Mouse (Mus musculus): ENCODE data around the gene Spata5.

Gene Spata5

GRCm38 (mm10) chr3:37419458-37419991, at the start of gene Spata5:
Gene Spata5, plus strand, starts transcription at chr3:37419896.
- peak; percentile 94 for DNase-seq (ENCODE audit: low spot score)

- no peak for DNase-seq (ENCODE audit: low spot score)
These were observed 49.3 kb upstream of the Spata5 start for GRCm38 (mm10) chr3:37370407-37370806.

- DNase-seq (ENCODE audit: low spot score) = no peak
These were observed 46.0 kb upstream of the Spata5 start for GRCm38 (mm10) chr3:37373712-37374111.

- DNase-seq (ENCODE audit: low spot score) = no peak
These were observed 41.8 kb upstream of the Spata5 start for GRCm38 (mm10) chr3:37377926-37378325.

GRCm38 (mm10) chr3:37378412-37378811, 41.3 kb upstream of the Spata5 start:
- DNase-seq (ENCODE audit: low spot score) = no peak

GRCm38 (mm10) chr3:37379201-37379600, 40.5 kb upstream of the Spata5 start:
- DNase-seq (ENCODE audit: low spot score) = no peak

GRCm38 (mm10) chr3:37379930-37380881, 39.5 kb upstream of the Spata5 start:
- DNase-seq (ENCODE audit: low spot score) = no peak

- DNase-seq (ENCODE audit: low spot score) = no peak
These were observed 38.2 kb upstream of the Spata5 start for GRCm38 (mm10) chr3:37381457-37381856.

GRCm38 (mm10) chr3:37383096-37383765, 36.5 kb upstream of the Spata5 start:
- DNase-seq (ENCODE audit: low spot score) = no peak

GRCm38 (mm10) chr3:37387310-37387709, 32.4 kb upstream of the Spata5 start:
- DNase-seq (ENCODE audit: low spot score) = no peak

GRCm38 (mm10) chr3:37396930-37397608, 22.6 kb upstream of the Spata5 start:
- no peak for DNase-seq (ENCODE audit: low spot score)

GRCm38 (mm10) chr3:37397646-37398045, 22.1 kb upstream of the Spata5 start:
- no peak for DNase-seq (ENCODE audit: low spot score)

- peak; percentile 29 for DNase-seq (ENCODE audit: low spot score)
These were observed 20.9 kb upstream of the Spata5 start for GRCm38 (mm10) chr3:37398661-37399395.

GRCm38 (mm10) chr3:37401729-37402610, 17.7 kb upstream of the Spata5 start:
- peak; percentile 21 for DNase-seq (ENCODE audit: low spot score)

GRCm38 (mm10) chr3:37407598-37407997, 12.1 kb upstream of the Spata5 start:
- DNase-seq (ENCODE audit: low spot score) = no peak

- no peak for DNase-seq (ENCODE audit: low spot score)
These were observed 6.2 kb upstream of the Spata5 start for GRCm38 (mm10) chr3:37413446-37413845.

GRCm38 (mm10) chr3:37414413-37414960, 5.2 kb upstream of the Spata5 start:
- peak; percentile 68 for DNase-seq (ENCODE audit: low spot score)

GRCm38 (mm10) chr3:37418341-37418740, 1.4 kb upstream of the Spata5 start:
- DNase-seq (ENCODE audit: low spot score) = no peak

- no peak for DNase-seq (ENCODE audit: low spot score)
These were observed 687 bp upstream of the Spata5 start for GRCm38 (mm10) chr3:37418961-37419457.

- peak; percentile 92 for DNase-seq (ENCODE audit: low spot score)
These were observed 376 bp downstream of the Spata5 start, which contains the start of gene Nudt6 for GRCm38 (mm10) chr3:37420072-37420471. Gene Nudt6, minus strand, starts transcription at chr3:37420211.

All from urinary bladder, postnatal 25 days (tissue).